10 mouse cellular contexts compared by ENCODE assay signal in genomic region chr6:116004716-116005115, GRCm38 (mm10). TPM values are rescaled to one million over a fixed set of nuclear protein-coding genes. Genes with fewer than 3 reads are reported as not detected.
DNase-seq lines count a peak whose midpoint lies in the region; ATAC-seq lines count a peak whose summit lies in the region.
"Had no signal": no experiment of that assay in that cellular context is flagged by ENCODE, and none has a peak within 500 bp of the region (broad histone marks: within the 10 kb centered on the region; RNA-seq: fewer than 3 reads in every experiment).

No protein-coding gene starts in this region.

- H3K27me3 ChIP-seq in intestine, embryonic 14.5 days (replicated peaks; ENCODE audit: control insufficient read depth, insufficient read depth, low read length) = no peaks in the 10 kb centered on the region
- no peaks in the 10 kb centered on the region for H3K27me3 ChIP-seq in intestine, embryonic 15.5 days (replicated peaks)
- H3K27me3 ChIP-seq in limb, embryonic 10.5 days (ENCODE audit: low read depth, poor library complexity, severe bottlenecking) = no peaks in the 10 kb centered on the region
- H3K27me3 ChIP-seq in stomach, embryonic 16.5 days (ENCODE audit: control insufficient read depth, insufficient read depth, low read length) = no peaks in the 10 kb centered on the region; the same call in 1 of the 2 replicates
- no peaks in the 10 kb centered on the region for H3K27me3 ChIP-seq in midbrain, embryonic 11.5 days (ENCODE audit: control insufficient read depth, insufficient read depth, low read length)

- no peak for ATAC-seq in intestine, embryonic 14.5 days (replicated peaks; ENCODE audit: low FRiP score, low TSS enrichment, low read depth)
- no peak for ATAC-seq in intestine, embryonic 15.5 days
- ATAC-seq in stomach, embryonic 16.5 days (ENCODE audit: insufficient read depth, low FRiP score) = no peak
- ATAC-seq in midbrain, embryonic 11.5 days (ENCODE audit: low FRiP score) = no peak

- H3K9me3 ChIP-seq in intestine, embryonic 14.5 days (ENCODE audit: control insufficient read depth, low read length) = no peaks in the 10 kb centered on the region
- H3K9me3 ChIP-seq in intestine, embryonic 15.5 days = no peaks in the 10 kb centered on the region
- no peaks in the 10 kb centered on the region for H3K9me3 ChIP-seq in limb, embryonic 10.5 days (replicated peaks)
- no peaks in the 10 kb centered on the region for H3K9me3 ChIP-seq in stomach, embryonic 16.5 days (replicated peaks; ENCODE audit: control insufficient read depth, low read length)
- H3K9me3 ChIP-seq in midbrain, embryonic 11.5 days (ENCODE audit: control insufficient read depth, low read length) = no peaks in the 10 kb centered on the region

- H3K36me3 ChIP-seq in intestine, embryonic 14.5 days (ENCODE audit: control insufficient read depth, insufficient read depth, low read length) = no peaks in the 10 kb centered on the region
- no peaks in the 10 kb centered on the region for H3K36me3 ChIP-seq in intestine, embryonic 15.5 days
- H3K36me3 ChIP-seq in limb, embryonic 10.5 days = no peaks in the 10 kb centered on the region
- no peaks in the 10 kb centered on the region for H3K36me3 ChIP-seq in stomach, embryonic 16.5 days (ENCODE audit: control insufficient read depth, insufficient read depth, low read length)
- no peaks in the 10 kb centered on the region for H3K36me3 ChIP-seq in midbrain, embryonic 11.5 days (ENCODE audit: control insufficient read depth, insufficient read depth, low read length)

- H3K9ac ChIP-seq in intestine, embryonic 14.5 days (ENCODE audit: low read length) = no peak overlapping the region
- H3K9ac ChIP-seq in intestine, embryonic 15.5 days = no peak overlapping the region
- H3K9ac ChIP-seq in stomach, embryonic 16.5 days (ENCODE audit: low read length) = no peak overlapping the region; the same call in 1 of the 2 replicates
- H3K9ac ChIP-seq in midbrain, embryonic 11.5 days (ENCODE audit: low read length) = no peak overlapping the region

- WGBS in intestine, embryonic 14.5 days = 90% methylated on average over 6 of the region's 6 CpGs
- 85% methylated on average over 6 of the region's 6 CpGs for WGBS in intestine, embryonic 15.5 days
- 83% methylated on average over 6 of the region's 6 CpGs for WGBS in limb, embryonic 10.5 days
- 87% methylated on average over 6 of the region's 6 CpGs for WGBS in stomach, embryonic 16.5 days
- 84% methylated on average over 5 of the region's 6 CpGs for WGBS in midbrain, embryonic 11.5 days

- peak overlapping the region; percentile 9; the same call in 1 of the 2 replicates for H3K27ac ChIP-seq in intestine, embryonic 14.5 days (ENCODE audit: low read depth)
- H3K27ac ChIP-seq in intestine, embryonic 15.5 days = no peak overlapping the region
- H3K27ac ChIP-seq in limb, embryonic 10.5 days = peak overlapping the region; percentile 72
- H3K27ac ChIP-seq in stomach, embryonic 16.5 days (ENCODE audit: low read length) = peak overlapping the region; percentile 72
- H3K27ac ChIP-seq in midbrain, embryonic 11.5 days (ENCODE audit: low read depth, low read length) = no peak overlapping the region

- H3K4me2 ChIP-seq in intestine, embryonic 14.5 days (ENCODE audit: low read length) = no peak overlapping the region
- H3K4me2 ChIP-seq in intestine, embryonic 15.5 days (replicated peaks) = no peak overlapping the region
- H3K4me2 ChIP-seq in stomach, embryonic 16.5 days (ENCODE audit: low read depth, low read length) = no peak overlapping the region
- H3K4me2 ChIP-seq in midbrain, embryonic 11.5 days = no peak overlapping the region

- DNase-seq in intestine, embryonic 14.5 days (ENCODE audit: low spot score) = no peak
- DNase-seq in ovary, postnatal 36 days (ENCODE audit: low spot score) = peak; percentile 5
- no peak for DNase-seq in ovary, postnatal 14 days (ENCODE audit: low spot score)
- no peak for DNase-seq in limb, embryonic 10.5 days (ENCODE audit: low spot score)
- DNase-seq in MN1 (ENCODE audit: low spot score) = no peak
- DNase-seq in midbrain, embryonic 11.5 days (ENCODE audit: low spot score, missing footprints) = no peak
- DNase-seq: right cerebral cortex, adult 18-20 months had no signal

- H3K4me1 ChIP-seq in intestine, embryonic 14.5 days (replicated peaks; ENCODE audit: control insufficient read depth, insufficient read depth, low read length) = peaks cover 9% of the 10 kb centered on the region
- H3K4me1 ChIP-seq in intestine, embryonic 15.5 days (replicated peaks) = peaks cover 11% of the 10 kb centered on the region
- H3K4me1 ChIP-seq in limb, embryonic 10.5 days = peaks cover 48% of the 10 kb centered on the region
- peaks cover 16% of the 10 kb centered on the region for H3K4me1 ChIP-seq in stomach, embryonic 16.5 days (ENCODE audit: control insufficient read depth, insufficient read depth, low read length)
- no peaks in the 10 kb centered on the region for H3K4me1 ChIP-seq in midbrain, embryonic 11.5 days (ENCODE audit: control insufficient read depth, insufficient read depth, low read length)

- no peak overlapping the region for H3K4me3 ChIP-seq in intestine, embryonic 14.5 days (ENCODE audit: low read depth, low read length)
- H3K4me3 ChIP-seq in intestine, embryonic 15.5 days (replicated peaks) = no peak overlapping the region
- no peak overlapping the region for H3K4me3 ChIP-seq in limb, embryonic 10.5 days
- no peak overlapping the region for H3K4me3 ChIP-seq in stomach, embryonic 16.5 days (replicated peaks; ENCODE audit: low read length)
- H3K4me3 ChIP-seq in midbrain, embryonic 11.5 days (ENCODE audit: low read depth, low read length) = no peak overlapping the region

RNA-seq across cellular contexts. Expression of gene Plxnd1, which starts 9.9 kb away (rescaled TPM):
- polyA plus RNA-seq in intestine, embryonic 14.5 days (2014; fragmentation: Nextera tagmentation; extraction: Ambion mirVana) = 39.7 and 46.5 TPM in 2 replicates
- 26.6 and 28.9 TPM in 2 replicates for polyA plus RNA-seq in intestine, embryonic 15.5 days (2015; fragmentation: Nextera tagmentation; extraction: Ambion mirVana)
- 27.9 and 30.9 TPM in 2 replicates for polyA plus RNA-seq in limb, embryonic 10.5 days (2016; fragmentation: Nextera tagmentation; extraction: Ambion mirVana)
- 27.7 and 28.5 TPM in 2 replicates for polyA plus RNA-seq in stomach, embryonic 16.5 days (2015; fragmentation: Nextera tagmentation; extraction: Ambion mirVana)
- polyA plus RNA-seq in midbrain, embryonic 11.5 days (2014; fragmentation: Nextera tagmentation; extraction: Ambion mirVana) = 13.2 and 17.5 TPM in 2 replicates

RNA-seq across cellular contexts. Expression of gene H1foo, which starts 60.0 kb away (rescaled TPM):
- not detected in 2 replicates for polyA plus RNA-seq in intestine, embryonic 14.5 days (2014; fragmentation: Nextera tagmentation; extraction: Ambion mirVana)
- polyA plus RNA-seq in intestine, embryonic 15.5 days (2015; fragmentation: Nextera tagmentation; extraction: Ambion mirVana) = not detected in 2 replicates
- not detected in 2 replicates for polyA plus RNA-seq in limb, embryonic 10.5 days (2016; fragmentation: Nextera tagmentation; extraction: Ambion mirVana)
- not detected in 2 replicates for polyA plus RNA-seq in stomach, embryonic 16.5 days (2015; fragmentation: Nextera tagmentation; extraction: Ambion mirVana)
- not detected in 2 replicates for polyA plus RNA-seq in midbrain, embryonic 11.5 days (2014; fragmentation: Nextera tagmentation; extraction: Ambion mirVana)
- polyA plus RNA-seq: frontal cortex, adult 2 months had no signal

Comparison
In these comparisons a context has a peak if more than half of its experiments do, and no peak if none do; other contexts are left out.
1. H3K27ac ChIP-seq: peak in intestine, embryonic 14.5 days (single experiment), limb, embryonic 10.5 days (single experiment) and stomach, embryonic 16.5 days (single experiment); none in intestine, embryonic 15.5 days (single experiment) and midbrain, embryonic 11.5 days (single experiment).